Mouse (Mus musculus): ENCODE results near the gene Acvr1. TPM values are rescaled to one million over a fixed set of nuclear protein-coding genes. Genes with fewer than 3 reads are reported as not detected.

Acvr1 gene
- total RNA-seq, 1 experiment from 2014 or later, result not detected

GRCm38 (mm10) chr2:58436911-58437310, 130.0 kb downstream of the Acvr1 start:
- no peak for ATAC-seq (ENCODE audit: extremely low read depth, insufficient number of reproducible peaks, low FRiP score, poor library complexity, severe bottlenecking)

GRCm38 (mm10) chr2:58435507-58435906, 131.4 kb downstream of the Acvr1 start:
- no peak for ATAC-seq (ENCODE audit: extremely low read depth, insufficient number of reproducible peaks, low FRiP score, poor library complexity, severe bottlenecking)

- no peak for ATAC-seq (ENCODE audit: extremely low read depth, insufficient number of reproducible peaks, low FRiP score, poor library complexity, severe bottlenecking)
Observed at GRCm38 (mm10) chr2:58434438-58434837, 132.5 kb downstream of the Acvr1 start.

GRCm38 (mm10) chr2:58433317-58433716, 133.6 kb downstream of the Acvr1 start:
- ATAC-seq (ENCODE audit: extremely low read depth, insufficient number of reproducible peaks, low FRiP score, poor library complexity, severe bottlenecking), result no peak

GRCm38 (mm10) chr2:58432211-58432610, 134.7 kb downstream of the Acvr1 start:
- ATAC-seq (ENCODE audit: extremely low read depth, insufficient number of reproducible peaks, low FRiP score, poor library complexity, severe bottlenecking), result no peak

- ATAC-seq (ENCODE audit: extremely low read depth, insufficient number of reproducible peaks, low FRiP score, poor library complexity, severe bottlenecking), result no peak
Observed at GRCm38 (mm10) chr2:58425436-58426004, 141.4 kb downstream of the Acvr1 start.

- peak; percentile 84 for ATAC-seq (ENCODE audit: extremely low read depth, insufficient number of reproducible peaks, low FRiP score, poor library complexity, severe bottlenecking)
Observed at GRCm38 (mm10) chr2:58423319-58423718, 143.6 kb downstream of the Acvr1 start.

- no peak for ATAC-seq (ENCODE audit: extremely low read depth, insufficient number of reproducible peaks, low FRiP score, poor library complexity, severe bottlenecking)
Observed at GRCm38 (mm10) chr2:58419571-58419970, 147.4 kb downstream of the Acvr1 start.

GRCm38 (mm10) chr2:58418109-58418508, 148.8 kb downstream of the Acvr1 start:
- ATAC-seq (ENCODE audit: extremely low read depth, insufficient number of reproducible peaks, low FRiP score, poor library complexity, severe bottlenecking), result no peak

- ATAC-seq (ENCODE audit: extremely low read depth, insufficient number of reproducible peaks, low FRiP score, poor library complexity, severe bottlenecking), result no peak
Observed at GRCm38 (mm10) chr2:58417684-58418083, 149.3 kb downstream of the Acvr1 start.

GRCm38 (mm10) chr2:58415037-58415436, 151.9 kb downstream of the Acvr1 start:
- ATAC-seq (ENCODE audit: extremely low read depth, insufficient number of reproducible peaks, low FRiP score, poor library complexity, severe bottlenecking), result 0 out of 2 replicates have a peak, but pooled peaks have one; percentile 23

- no peak for ATAC-seq (ENCODE audit: extremely low read depth, insufficient number of reproducible peaks, low FRiP score, poor library complexity, severe bottlenecking)
Observed at GRCm38 (mm10) chr2:58408926-58409634, 157.9 kb downstream of the Acvr1 start.

GRCm38 (mm10) chr2:58403481-58403880, 163.5 kb downstream of the Acvr1 start:
- no peak for ATAC-seq (ENCODE audit: extremely low read depth, insufficient number of reproducible peaks, low FRiP score, poor library complexity, severe bottlenecking)

GRCm38 (mm10) chr2:58388601-58389000, 178.4 kb downstream of the Acvr1 start:
- no peak for ATAC-seq (ENCODE audit: extremely low read depth, insufficient number of reproducible peaks, low FRiP score, poor library complexity, severe bottlenecking)

GRCm38 (mm10) chr2:58380020-58380419, 186.9 kb downstream of the Acvr1 start:
- no peak for ATAC-seq (ENCODE audit: extremely low read depth, insufficient number of reproducible peaks, low FRiP score, poor library complexity, severe bottlenecking)

GRCm38 (mm10) chr2:58379475-58379874, 187.5 kb downstream of the Acvr1 start:
- no peak for ATAC-seq (ENCODE audit: extremely low read depth, insufficient number of reproducible peaks, low FRiP score, poor library complexity, severe bottlenecking)

- ATAC-seq (ENCODE audit: extremely low read depth, insufficient number of reproducible peaks, low FRiP score, poor library complexity, severe bottlenecking), result no peak
Observed at GRCm38 (mm10) chr2:58377417-58378130, 189.4 kb downstream of the Acvr1 start.

- no peak for ATAC-seq (ENCODE audit: extremely low read depth, insufficient number of reproducible peaks, low FRiP score, poor library complexity, severe bottlenecking)
Observed at GRCm38 (mm10) chr2:58366196-58366595, 200.8 kb downstream of the Acvr1 start.

- no peak for ATAC-seq (ENCODE audit: extremely low read depth, insufficient number of reproducible peaks, low FRiP score, poor library complexity, severe bottlenecking)
Observed at GRCm38 (mm10) chr2:58361361-58362046, 205.5 kb downstream of the Acvr1 start.

- no peak for ATAC-seq (ENCODE audit: extremely low read depth, insufficient number of reproducible peaks, low FRiP score, poor library complexity, severe bottlenecking)
Observed at GRCm38 (mm10) chr2:58358132-58358460, 208.9 kb downstream of the Acvr1 start.

Measured in neutrophil, adult 5-6 weeks (primary cell).